Comparison of ENCODE assay signal across 8 mouse cellular contexts in genomic region chr2:164497691-164498268, GRCm38 (mm10). TPM values are rescaled to one million over a fixed set of nuclear protein-coding genes. Genes with fewer than 3 reads are reported as not detected.
A peak's percentile ranks its signal among the peaks of the same experiment; 100 is the strongest.
DNase-seq lines count a peak whose midpoint lies in the region; ATAC-seq lines count a peak whose summit lies in the region.

No protein-coding gene starts in this region.

- H3K36me3 ChIP-seq in heart, embryonic 11.5 days (ENCODE audit: control insufficient read depth, insufficient read depth, low read length) = peaks cover 15% of the 10 kb centered on the region
- H3K36me3 ChIP-seq in forebrain, embryonic 10.5 days (replicated peaks) = peaks cover 35% of the 10 kb centered on the region
- peaks cover 33% of the 10 kb centered on the region for H3K36me3 ChIP-seq in liver, embryonic 13.5 days

- WGBS in heart, embryonic 11.5 days (ENCODE audit: insufficient replicate concordance) = 4% methylated on average over 21 of the region's 21 CpGs
- 5% methylated on average over 21 of the region's 21 CpGs for WGBS in forebrain, embryonic 10.5 days
- WGBS in liver, embryonic 13.5 days (ENCODE audit: insufficient replicate concordance) = 4% methylated on average over 21 of the region's 21 CpGs

- H3K4me1 ChIP-seq in heart, embryonic 11.5 days (ENCODE audit: control insufficient read depth, insufficient read depth, low read length) = peaks cover 6% of the 10 kb centered on the region
- H3K4me1 ChIP-seq in forebrain, embryonic 10.5 days = peaks cover 20% of the 10 kb centered on the region
- H3K4me1 ChIP-seq in liver, embryonic 13.5 days (replicated peaks) = peaks cover 23% of the 10 kb centered on the region

- H3K27ac ChIP-seq in heart, embryonic 11.5 days (ENCODE audit: low read depth, low read length) = no peak overlapping the region; the same call in 1 of the 2 replicates
- H3K27ac ChIP-seq in forebrain, embryonic 10.5 days = peak overlapping the region; percentile 86
- no peak overlapping the region; the same call in 1 of the 2 replicates for H3K27ac ChIP-seq in liver, embryonic 13.5 days

- peak overlapping the region; percentile 74 for H3K4me3 ChIP-seq in heart, embryonic 11.5 days (ENCODE audit: low read depth, low read length)
- peak overlapping the region; percentile 77 for H3K4me3 ChIP-seq in forebrain, embryonic 10.5 days
- H3K4me3 ChIP-seq in liver, embryonic 13.5 days (replicated peaks) = peak overlapping the region; percentile 89

- H3K27me3 ChIP-seq in heart, embryonic 11.5 days (ENCODE audit: control insufficient read depth, insufficient read depth, low read length) = no peaks in the 10 kb centered on the region
- H3K27me3 ChIP-seq in forebrain, embryonic 10.5 days (ENCODE audit: poor library complexity, severe bottlenecking) = no peaks in the 10 kb centered on the region
- no peaks in the 10 kb centered on the region for H3K27me3 ChIP-seq in liver, embryonic 13.5 days

- peak overlapping the region; percentile 98 for H3K4me2 ChIP-seq in heart, embryonic 11.5 days
- peak overlapping the region; percentile 93 for H3K4me2 ChIP-seq in liver, embryonic 13.5 days

- H3K9me3 ChIP-seq in heart, embryonic 11.5 days (replicated peaks; ENCODE audit: control insufficient read depth, low read length) = no peaks in the 10 kb centered on the region
- no peaks in the 10 kb centered on the region for H3K9me3 ChIP-seq in forebrain, embryonic 10.5 days
- no peaks in the 10 kb centered on the region for H3K9me3 ChIP-seq in liver, embryonic 13.5 days (replicated peaks)

- no peak for DNase-seq in heart, adult 18-20 months
- peak; percentile 24 for DNase-seq in ES-CJ7 (ENCODE audit: low read depth, low spot score)
- no peak for DNase-seq in forebrain, embryonic 10.5 days (ENCODE audit: extremely low spot score, low spot score)
- DNase-seq in liver, embryonic 13.5 days = no peak
- peak; percentile 18 to 28 for DNase-seq in thymus, postnatal 36 days
- no peak for DNase-seq in frontal cortex, postnatal 36 days (ENCODE audit: low spot score in 2 of 2)
- DNase-seq in yolk sac, embryonic 10.5 days (ENCODE audit: low spot score) = no peak

- peak overlapping the region; percentile 76 for H3K9ac ChIP-seq in heart, embryonic 11.5 days (ENCODE audit: low read depth, low read length)
- peak overlapping the region; percentile 80 for H3K9ac ChIP-seq in liver, embryonic 13.5 days

- ATAC-seq in heart, embryonic 11.5 days (replicated peaks; ENCODE audit: insufficient number of reproducible peaks, low FRiP score, low TSS enrichment) = 0 out of 2 replicates have a peak, but pooled peaks have one; percentile 20
- ATAC-seq in liver, embryonic 13.5 days (ENCODE audit: low read depth) = peak; percentile 47

RNA-seq across cellular contexts. Expression of gene Pigt, which starts 0.5 kb away (rescaled TPM):
- polyA plus RNA-seq in heart, embryonic 11.5 days (2014; fragmentation: Nextera tagmentation; extraction: Ambion mirVana) = 63.0 and 66.0 TPM in 2 replicates
- 10 to 100 TPM; 28.7 to 32.6 TPM for total RNA-seq in heart, adult 18-20 months (2021)
- polyA plus RNA-seq in forebrain, embryonic 10.5 days (2016; fragmentation: Nextera tagmentation; extraction: Ambion mirVana) = 38.5 and 42.0 TPM in 2 replicates
- polyA plus RNA-seq in liver, embryonic 13.5 days (2015; fragmentation: Nextera tagmentation; extraction: Ambion mirVana) = 22.3 and 23.8 TPM in 2 replicates

RNA-seq across cellular contexts. Expression of gene Dbndd2, which starts 11.9 kb away (rescaled TPM):
- 16.5 and 21.9 TPM in 2 replicates for polyA plus RNA-seq in heart, embryonic 11.5 days (2014; fragmentation: Nextera tagmentation; extraction: Ambion mirVana)
- total RNA-seq in heart, adult 18-20 months (2021) = 10 to 100 TPM in 1 of 2 experiments, 1 to 10 TPM in 1; 9.4 to 10.7 TPM
- polyA plus RNA-seq in forebrain, embryonic 10.5 days (2016; fragmentation: Nextera tagmentation; extraction: Ambion mirVana) = 3.1 and 4.8 TPM in 2 replicates
- 0.79 and 1.9 TPM in 2 replicates for polyA plus RNA-seq in liver, embryonic 13.5 days (2015; fragmentation: Nextera tagmentation; extraction: Ambion mirVana)

RNA-seq across cellular contexts. Expression of gene Trp53tg5, which starts 24.3 kb away (rescaled TPM):
- polyA plus RNA-seq in heart, embryonic 11.5 days (2014; fragmentation: Nextera tagmentation; extraction: Ambion mirVana) = not detected in 2 replicates
- total RNA-seq in heart, adult 18-20 months (2021) = not detected
- not detected in 2 replicates for polyA plus RNA-seq in forebrain, embryonic 10.5 days (2016; fragmentation: Nextera tagmentation; extraction: Ambion mirVana)
- not detected in 2 replicates for polyA plus RNA-seq in liver, embryonic 13.5 days (2015; fragmentation: Nextera tagmentation; extraction: Ambion mirVana)

RNA-seq across cellular contexts. Expression of gene Gm20458, which starts 37.0 kb away (rescaled TPM):
- polyA plus RNA-seq in heart, embryonic 11.5 days (2014; fragmentation: Nextera tagmentation; extraction: Ambion mirVana) = 4.8 and 8.4 TPM in 2 replicates
- total RNA-seq in heart, adult 18-20 months (2021) = 10 to 100 TPM in 1 of 2 experiments, 1 to 10 TPM in 1; 3.7 to 11.1 TPM
- 2.0 and 3.0 TPM in 2 replicates for polyA plus RNA-seq in forebrain, embryonic 10.5 days (2016; fragmentation: Nextera tagmentation; extraction: Ambion mirVana)
- polyA plus RNA-seq in liver, embryonic 13.5 days (2015; fragmentation: Nextera tagmentation; extraction: Ambion mirVana) = 5.3 and 5.7 TPM in 2 replicates

RNA-seq across cellular contexts. Expression of gene Sys1, which starts 41.0 kb away (rescaled TPM):
- 37.0 and 42.3 TPM in 2 replicates for polyA plus RNA-seq in heart, embryonic 11.5 days (2014; fragmentation: Nextera tagmentation; extraction: Ambion mirVana)
- total RNA-seq in heart, adult 18-20 months (2021) = 10 to 100 TPM; 23.0 to 23.1 TPM
- 57.9 and 59.5 TPM in 2 replicates for polyA plus RNA-seq in forebrain, embryonic 10.5 days (2016; fragmentation: Nextera tagmentation; extraction: Ambion mirVana)
- 28.5 and 33.2 TPM in 2 replicates for polyA plus RNA-seq in liver, embryonic 13.5 days (2015; fragmentation: Nextera tagmentation; extraction: Ambion mirVana)

Comparison
In these comparisons a context has a peak if more than half of its experiments do, and no peak if none do; other contexts are left out.
1. DNase-seq: peak in ES-CJ7 (single experiment) and thymus, postnatal 36 days (2 of 2); none in heart, adult 18-20 months (0 of 2), forebrain, embryonic 10.5 days (single experiment), liver, embryonic 13.5 days (single experiment), frontal cortex, postnatal 36 days (0 of 2) and yolk sac, embryonic 10.5 days (single experiment).
2. Peak in every context shown above with its lines, with median percentiles within 50 percentile points of each other: H3K4me3 ChIP-seq.